Mouse (Mus musculus) gastrocnemius, postnatal 10 days (tissue): ENCODE measurements around the gene Ppp2r5e. TPM values are rescaled to one million over a fixed set of nuclear protein-coding genes. Genes with fewer than 3 reads are reported as not detected.
"Not testable (repeated sequence)": the region's sequence is repeated elsewhere in the genome, so short reads cannot be mapped to it uniquely, and the experiment has no call there.

Source experiments
- DNase-seq: peaks from one replicate; pipeline ENCODE4 v3.0.0; 2021; ENCODE audit warnings: mixed read lengths
- total RNA-seq, 2 experiments: library from RNA; stranded (reverse); gene quantifications; 2 replicates each; pipeline ENCODE4 v1.2.3; 2021

Ppp2r5e gene
- total RNA-seq, 2 experiments from 2014 or later, result 28.6 to 32.0 TPM

DNA sequence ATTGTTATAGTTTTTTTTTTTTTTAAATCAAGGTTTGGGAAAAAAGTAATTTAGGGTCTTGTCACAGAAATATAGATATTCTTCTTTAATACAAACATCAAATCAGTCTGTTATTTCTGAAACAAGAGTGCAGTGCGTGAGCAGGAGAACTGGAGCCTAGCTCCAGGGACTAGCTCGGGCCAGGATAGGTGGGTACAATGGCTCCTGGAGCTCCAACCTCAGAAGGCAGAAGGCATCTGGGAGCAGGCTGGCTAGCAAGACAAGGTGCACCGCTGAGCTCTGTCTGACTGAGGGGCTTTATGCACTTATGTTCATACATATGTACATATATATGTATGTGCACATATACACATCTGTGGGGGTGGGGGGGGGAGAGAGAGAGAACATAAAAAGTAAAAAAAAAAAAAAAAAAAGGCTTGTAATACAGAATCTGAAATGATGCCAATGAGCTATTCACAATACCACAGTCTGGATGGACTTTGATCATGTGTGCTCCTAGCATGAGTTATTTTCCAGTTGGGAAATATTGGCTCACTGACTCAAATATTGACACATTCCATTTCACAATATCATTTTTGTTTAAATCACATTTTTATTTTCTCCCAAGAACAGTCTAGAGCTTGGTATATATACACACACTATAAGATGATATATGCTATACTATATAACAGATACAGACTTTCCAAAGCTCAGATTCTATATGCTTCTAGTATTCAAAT lies 109.3 kb downstream of the Ppp2r5e start:
- DNase-seq, result no peak

DNA sequence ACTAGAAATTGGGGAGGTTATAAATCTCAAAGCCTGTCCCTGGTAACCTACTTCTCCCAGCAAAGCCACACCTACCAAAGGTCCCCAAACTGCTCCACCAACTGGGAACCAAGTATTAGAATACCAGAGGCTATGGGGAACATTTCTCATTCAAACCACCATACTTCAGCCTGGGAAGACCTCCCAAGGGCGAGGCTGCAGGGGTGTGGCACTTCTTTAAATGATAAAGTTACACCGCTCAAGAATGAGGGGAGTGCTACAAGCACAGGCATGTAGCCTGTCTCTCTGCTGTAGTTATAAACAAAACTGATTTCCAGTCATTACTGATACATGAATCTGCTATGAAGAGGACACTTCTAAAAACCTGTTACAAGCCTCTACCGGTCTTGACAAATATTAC lies 113.3 kb downstream of the Ppp2r5e start:
- no peak for DNase-seq

DNA sequence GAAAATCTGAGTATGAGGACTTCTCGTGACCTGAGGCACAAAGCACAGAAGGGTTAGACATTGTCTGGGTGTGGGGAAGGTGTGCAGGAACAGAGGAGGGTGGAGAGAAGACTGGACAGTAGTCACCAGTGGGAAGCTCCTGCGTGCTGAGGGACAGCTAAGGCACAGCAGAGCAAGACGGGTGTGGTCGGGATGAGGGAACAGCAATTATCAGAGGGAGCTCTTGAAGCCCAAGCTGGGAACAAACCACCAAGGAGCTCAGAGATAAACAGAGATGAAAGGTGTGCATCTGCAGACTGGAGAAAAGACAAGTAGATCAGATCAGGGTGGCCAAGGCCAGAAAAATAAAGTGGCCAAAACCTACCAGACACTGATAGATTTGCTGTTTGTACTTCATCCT lies 114.0 kb downstream of the Ppp2r5e start:
- no peak for DNase-seq

DNA sequence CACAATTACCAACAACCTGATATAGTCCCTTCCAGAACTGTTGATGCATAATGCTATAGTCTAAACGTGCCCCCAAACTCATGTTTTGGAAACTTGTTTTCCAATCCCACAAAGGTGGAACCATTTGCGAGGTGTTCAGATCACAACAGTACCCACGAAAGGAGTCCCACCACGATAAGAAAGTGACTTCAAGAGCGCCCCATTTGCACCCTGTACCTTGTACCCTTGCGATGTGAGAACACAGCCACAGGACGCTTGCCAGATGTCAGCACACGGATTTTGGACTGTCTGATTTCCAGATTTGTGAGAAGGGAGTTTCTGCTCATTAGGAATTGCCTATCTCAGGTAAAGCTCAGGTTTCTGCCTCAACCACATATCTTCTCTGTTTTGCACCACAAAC lies 116.0 kb downstream of the Ppp2r5e start:
- DNase-seq, result no peak

DNA sequence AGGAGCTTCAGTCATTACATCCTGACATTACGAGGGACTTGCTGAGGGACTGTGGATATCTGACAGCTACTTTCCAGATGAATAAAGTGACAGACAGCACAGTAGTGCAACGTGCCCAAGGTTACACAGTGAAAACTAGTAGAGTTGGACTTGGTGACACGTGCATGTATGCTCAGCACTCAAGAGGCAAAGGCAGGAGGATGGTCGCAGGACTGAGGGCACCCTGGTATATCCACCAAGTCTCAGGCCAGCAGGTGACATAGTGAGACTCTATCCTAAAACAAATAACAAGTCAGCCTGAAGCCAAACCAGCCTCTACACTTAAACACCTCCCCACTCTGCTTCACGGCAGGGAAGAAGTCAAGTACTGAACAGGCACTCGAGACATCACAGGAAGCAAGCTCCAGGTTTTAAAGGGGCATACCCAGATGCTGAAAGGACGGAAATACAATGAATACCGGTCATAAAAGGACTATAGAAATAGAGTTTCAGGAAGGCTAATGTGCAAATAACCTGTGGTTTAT lies 116.6 kb downstream of the Ppp2r5e start:
- DNase-seq, result no peak

DNA sequence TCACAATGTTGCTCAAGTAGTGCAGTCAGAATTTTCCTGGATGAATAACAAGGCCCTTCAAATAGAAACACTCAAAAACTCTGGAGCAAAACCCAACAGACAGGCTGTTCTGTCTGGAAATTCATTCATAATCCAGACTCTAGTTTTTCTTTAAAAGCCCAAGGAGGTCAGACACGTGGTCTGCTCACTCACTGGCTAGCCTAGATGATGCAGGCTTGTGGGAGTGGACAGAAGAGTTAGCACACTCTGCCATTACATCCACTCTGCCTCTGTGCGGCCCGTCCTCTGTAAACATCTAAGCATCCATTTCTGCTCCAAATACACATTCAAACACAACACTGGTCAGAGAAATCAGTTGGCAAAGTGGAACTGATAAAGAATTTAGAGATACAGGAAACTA lies 117.4 kb downstream of the Ppp2r5e start:
- no peak for DNase-seq

DNA sequence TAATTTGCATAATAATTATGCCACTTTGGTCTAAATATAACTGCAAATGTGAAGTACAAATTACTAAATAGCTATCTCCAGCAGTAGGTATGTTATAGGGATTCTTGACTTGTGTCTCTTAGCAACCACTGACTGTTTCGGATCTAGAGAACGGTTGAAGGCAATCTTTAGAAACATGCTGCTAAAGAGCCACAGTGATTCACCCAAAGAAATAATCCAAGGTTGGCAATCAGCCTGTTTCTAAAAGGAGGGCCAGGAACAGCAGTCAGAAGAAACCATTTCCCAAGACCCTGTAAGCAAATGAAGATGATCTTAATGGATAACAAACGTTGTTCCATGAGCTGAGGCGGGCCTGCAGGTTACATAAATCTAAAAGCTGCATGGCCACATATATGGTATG lies 117.9 kb downstream of the Ppp2r5e start:
- DNase-seq, result no peak

DNA sequence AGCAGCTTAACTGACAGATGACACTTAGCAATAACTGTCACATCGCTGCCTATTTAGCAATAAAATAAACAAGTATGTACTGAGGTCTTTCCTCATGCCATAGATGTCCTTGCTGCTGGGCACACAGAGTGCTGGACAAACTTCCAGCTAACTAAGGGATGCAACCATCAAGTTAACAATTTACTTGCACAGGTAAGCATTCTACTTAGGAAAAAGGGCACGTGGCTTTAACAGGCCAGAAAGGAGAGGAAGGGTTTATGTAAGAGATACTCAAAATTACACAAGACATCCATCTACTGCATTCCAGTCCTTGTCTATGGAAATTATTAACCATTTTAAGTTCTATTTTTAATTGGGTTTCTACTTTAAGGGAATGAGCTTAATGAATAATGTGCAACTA lies 123.0 kb downstream of the Ppp2r5e start:
- DNase-seq, result no peak

DNA sequence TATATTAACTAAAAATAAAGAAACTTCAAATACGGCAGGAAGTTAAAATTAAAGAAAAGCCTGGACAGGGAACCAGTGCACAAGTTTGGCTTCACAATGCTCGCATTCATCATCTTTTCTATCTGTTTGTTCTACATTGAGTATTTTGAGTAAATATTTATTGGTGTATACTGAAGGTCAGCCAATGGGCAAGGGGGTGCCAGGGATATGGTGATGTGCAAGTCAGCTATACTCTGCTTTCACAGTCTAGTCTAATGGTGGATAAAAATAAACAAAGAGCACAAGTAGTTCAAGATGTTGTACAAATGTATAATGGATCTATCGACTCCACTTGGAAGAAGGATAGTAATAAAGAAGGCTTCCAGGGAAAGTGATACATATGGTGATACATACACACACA lies 123.9 kb downstream of the Ppp2r5e start:
- no peak for DNase-seq

DNA sequence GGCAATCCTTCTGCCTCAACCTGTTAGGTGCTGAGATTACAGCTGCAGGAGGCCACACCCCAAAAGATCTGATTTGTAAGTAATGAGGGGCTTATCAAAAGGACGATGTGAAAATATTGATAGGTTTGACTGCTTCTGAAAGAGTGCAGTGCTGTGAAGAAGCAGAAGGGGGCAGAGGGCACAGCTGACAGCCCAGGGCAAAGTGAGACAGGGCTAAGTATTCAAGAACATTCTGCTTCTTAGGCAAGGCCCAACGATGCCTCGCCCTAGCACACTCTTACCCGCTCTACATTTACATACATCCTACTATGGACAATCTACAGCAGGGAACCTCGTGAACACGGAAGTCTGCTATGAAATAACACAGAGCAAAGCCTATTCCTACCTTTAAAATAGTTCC lies 128.2 kb downstream of the Ppp2r5e start:
- no peak for DNase-seq

DNA sequence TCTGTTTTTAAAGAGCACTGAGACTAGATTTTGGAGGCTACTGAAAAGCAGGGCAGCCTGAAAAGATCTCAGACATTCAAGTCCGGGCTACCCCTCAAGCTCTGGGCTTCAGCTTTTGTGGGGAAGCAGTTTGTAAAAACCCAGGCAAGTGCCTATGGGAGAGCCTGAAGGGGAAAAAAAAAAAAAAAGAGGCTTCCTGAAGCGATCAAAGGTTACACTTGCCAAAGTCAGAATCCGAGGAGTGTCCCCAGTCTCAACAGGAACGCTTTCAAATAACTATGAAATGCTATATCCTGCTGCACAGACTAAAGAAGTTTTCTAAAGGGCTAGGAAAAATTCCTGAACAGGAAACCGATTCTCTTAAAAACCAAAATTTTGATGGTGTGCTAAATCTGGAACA lies 128.9 kb downstream of the Ppp2r5e start:
- DNase-seq, result no peak

DNA sequence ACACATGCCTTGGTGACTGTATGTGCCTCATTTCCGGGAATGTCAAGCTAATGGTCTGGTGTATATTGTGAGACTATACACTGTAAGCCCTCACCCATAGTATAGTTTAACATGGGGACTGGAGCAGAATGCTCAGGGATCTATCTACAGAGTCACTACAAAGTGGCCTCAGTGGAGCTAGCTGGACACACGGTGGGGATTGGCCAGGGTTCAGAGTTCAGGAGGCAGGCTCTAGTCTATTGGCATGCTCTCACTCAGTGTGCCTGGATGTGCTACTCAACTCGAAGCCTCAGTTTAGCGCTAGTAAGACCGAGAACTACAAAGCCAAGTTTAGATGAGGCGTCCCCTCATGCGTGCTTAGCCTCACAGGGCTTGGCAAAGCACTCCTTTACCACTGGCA lies 129.8 kb downstream of the Ppp2r5e start:
- no peak for DNase-seq

DNA sequence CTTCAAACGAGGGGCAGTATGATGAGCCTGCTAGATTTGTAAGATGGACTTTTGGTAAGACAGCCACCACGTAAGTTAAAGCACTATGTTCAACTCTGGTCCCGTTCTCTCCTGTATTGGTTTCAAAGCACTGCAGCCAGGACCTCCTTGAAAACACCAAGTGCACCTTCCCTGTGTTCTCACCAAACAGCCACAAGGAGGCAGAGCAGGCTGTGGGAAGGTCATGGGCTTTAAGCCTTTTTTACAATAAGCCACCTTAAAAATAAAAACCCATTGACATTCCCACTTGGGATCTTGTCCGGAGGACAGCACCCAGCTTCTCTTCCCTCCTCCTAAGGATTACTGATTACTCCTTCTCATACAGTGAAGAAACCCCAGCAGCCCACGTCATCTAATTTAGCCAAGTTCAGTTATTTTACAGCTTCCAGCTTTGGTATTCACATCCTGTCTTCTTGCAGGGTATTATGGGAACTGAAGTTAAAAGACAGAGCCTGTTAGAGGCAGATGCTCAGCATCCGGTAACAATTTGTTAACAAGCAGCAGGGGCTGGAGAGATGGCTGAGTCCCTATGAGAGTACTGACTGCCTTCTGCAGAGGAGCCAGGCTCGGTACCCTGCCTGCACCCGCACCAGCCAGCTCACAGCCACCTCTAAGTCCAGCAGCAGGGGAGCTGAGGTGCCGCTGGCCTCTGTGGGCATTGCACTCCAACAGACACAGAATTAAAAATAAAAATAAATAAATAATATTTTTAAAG lies 131.9 kb downstream of the Ppp2r5e start:
- DNase-seq, result peak; percentile 25

DNA sequence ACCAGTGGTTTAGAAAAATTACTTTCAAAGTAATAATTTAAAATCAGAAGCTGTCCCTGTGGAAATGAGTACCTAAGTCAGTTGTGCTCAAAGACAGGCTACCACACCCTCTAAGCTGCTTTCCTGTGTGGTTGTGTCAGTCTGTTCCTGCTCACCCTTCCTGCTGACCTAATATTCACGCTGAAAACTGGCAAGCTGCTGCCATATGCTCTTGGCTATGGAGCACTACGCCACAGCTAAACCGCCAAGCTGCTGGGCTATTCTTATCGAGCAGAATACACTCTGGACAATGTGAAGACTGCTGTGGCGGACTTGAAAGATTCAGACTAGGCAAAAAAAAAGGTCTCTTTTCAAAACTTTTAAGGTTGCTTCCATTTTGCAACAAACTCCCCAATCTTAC lies 135.5 kb downstream of the Ppp2r5e start:
- DNase-seq, result no peak

DNA sequence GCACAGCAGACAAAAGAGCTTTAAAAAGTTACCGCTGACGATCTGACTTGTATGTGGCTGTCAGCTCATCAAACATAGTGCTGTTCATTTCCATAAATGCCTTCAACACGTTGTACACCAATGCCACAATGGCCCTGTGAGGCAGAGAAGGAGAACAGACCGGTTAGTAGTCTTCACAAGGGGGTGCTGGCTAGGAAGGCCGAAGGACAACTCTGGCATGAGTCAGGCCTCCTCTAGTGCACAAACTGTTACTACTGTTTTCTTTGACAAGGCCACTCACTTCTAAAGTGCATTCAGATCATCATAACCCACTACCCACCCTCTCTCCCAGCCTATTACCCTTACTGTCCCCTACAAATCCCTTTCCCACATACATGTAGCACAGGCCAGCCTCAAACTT lies 136.4 kb downstream of the Ppp2r5e start:
- no peak for DNase-seq

DNA sequence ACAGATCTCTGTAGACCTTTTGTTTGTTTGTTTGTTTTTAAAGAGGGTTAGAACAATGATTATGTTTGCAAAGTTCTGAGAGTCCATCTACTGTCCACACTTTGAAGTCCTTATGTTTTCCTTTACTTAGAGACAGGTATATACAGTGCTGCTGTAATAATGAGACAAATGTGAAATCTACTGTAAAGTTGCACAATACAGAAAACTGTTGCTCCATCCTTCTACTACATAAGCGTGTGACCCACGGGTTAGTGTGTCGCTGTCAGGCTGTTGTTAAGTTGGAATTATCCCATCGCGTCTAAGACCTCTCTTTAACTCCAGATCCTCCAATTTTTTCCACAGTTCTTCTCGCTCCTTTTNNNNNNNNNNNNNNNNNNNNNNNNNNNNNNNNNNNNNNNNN lies 142.6 kb downstream of the Ppp2r5e start:
- no peak for DNase-seq

DNA sequence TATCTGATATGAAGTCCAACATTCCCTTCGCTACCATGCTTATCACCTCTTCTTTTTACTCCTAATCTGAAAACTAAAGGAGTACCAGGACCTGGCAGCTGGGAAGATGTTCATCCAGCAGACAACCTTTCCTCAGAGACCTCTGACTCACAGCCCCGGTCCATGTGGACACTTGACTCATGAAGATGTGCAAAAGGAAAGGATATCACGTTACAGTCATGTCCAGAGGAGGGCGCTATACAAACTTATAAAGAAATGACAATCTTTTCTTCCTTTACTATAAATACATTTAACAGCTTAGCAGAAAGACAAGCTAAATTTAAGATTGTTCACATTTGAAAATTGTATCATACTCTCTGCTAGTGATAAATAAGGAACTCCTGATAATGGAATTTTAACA lies 143.0 kb downstream of the Ppp2r5e start:
- DNase-seq, result no peak

DNA sequence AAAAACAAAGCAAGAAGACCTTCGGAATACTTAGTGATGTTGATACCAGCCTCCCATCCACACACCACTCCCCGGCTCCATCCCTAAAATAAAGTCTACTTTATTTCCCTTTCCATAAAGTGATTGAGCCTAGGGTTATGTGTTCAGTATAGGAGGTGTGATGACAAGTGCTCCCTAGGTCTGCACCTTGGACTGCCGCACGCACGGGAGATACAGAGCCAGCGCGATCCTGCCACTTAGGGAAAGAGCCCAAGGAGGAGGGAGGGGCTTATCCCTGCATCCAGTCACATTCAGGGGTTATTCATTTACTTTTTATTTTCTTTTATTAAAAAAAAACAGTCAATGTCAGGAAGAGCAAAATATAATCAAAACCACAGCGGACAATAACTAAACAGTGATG lies 145.5 kb downstream of the Ppp2r5e start:
- no peak for DNase-seq

DNA sequence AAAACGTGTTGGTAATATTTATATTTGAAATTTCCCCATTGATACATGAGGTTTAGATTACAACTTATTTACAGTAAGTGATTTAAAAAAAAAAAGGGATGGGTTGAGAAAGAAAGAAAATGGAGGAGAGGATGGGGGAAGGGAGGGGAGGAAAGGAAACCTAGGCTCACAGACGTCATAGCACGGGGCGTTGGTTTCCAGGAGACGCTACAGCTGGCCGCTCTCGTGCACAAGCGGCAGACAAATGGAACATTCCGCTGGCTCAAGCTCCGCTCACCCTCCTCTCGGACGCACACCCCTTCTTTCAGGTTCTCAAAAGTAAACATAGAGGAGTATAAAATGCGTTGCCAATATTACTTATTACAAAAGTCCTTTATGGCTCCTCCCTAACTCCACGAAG lies 146.0 kb downstream of the Ppp2r5e start:
- no peak for DNase-seq

DNA sequence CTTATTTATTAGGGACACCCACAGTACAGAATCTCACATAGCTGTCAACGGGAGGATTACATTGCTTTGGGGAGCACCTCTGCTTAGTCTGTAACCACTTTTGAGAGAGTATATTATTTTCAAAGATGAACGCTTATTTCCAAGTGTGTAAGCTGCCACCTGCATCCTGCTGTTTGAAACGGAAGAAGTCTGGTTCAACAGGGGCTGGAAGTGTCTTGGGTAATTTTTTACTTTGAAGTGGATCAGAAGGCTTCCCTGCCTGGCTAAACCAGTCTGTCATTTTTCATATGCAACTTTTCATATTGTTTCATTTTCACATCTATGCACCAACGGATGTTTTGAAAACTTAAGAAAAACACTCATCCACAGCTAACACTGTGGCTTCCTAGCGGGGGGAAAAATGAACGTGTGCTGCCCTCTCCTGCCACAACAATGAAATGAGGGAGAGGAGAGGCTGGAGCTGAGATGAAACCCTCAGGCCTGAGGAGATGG lies 146.5 kb downstream of the Ppp2r5e start:
- no peak for DNase-seq

DNA sequence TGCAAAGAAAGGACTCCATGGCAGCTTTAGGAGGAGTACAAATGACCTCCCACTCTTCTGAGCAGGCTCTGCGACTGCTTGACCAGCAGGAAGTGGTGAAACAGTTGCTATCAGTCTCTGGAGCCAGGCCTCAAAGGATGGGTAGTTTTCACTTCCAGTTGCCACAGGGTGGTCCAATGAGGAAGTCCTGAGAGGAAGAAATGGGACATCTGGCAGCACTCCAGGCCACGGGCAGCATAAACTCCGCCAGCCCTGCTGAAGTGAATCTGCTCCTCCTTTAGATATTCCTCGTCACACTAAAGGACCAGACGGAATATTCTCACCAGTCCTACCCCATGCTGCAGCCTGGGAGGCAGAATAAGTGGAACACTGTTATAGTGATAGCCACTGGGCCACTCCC lies 147.1 kb downstream of the Ppp2r5e start:
- DNase-seq, result peak; percentile 37

DNA sequence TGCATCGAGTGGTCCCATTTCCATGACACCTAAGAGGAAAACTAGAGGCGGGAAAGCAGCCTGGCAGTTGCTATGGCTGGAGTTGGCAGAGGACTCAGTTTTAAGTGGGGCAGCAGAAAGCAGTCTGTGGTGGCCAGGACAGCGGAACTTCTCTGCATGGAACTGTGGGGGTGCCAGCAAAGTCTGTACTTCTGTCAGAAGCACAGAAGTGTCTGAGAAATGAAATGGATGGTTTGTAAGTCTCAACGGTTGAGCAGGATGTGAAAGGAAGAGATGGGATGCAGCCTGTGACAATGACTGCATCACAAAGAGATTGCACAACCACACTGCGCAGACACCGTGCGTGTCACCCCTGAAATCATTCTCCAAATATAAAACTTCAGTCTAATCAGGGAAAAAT lies 149.8 kb downstream of the Ppp2r5e start:
- no peak for DNase-seq

DNA sequence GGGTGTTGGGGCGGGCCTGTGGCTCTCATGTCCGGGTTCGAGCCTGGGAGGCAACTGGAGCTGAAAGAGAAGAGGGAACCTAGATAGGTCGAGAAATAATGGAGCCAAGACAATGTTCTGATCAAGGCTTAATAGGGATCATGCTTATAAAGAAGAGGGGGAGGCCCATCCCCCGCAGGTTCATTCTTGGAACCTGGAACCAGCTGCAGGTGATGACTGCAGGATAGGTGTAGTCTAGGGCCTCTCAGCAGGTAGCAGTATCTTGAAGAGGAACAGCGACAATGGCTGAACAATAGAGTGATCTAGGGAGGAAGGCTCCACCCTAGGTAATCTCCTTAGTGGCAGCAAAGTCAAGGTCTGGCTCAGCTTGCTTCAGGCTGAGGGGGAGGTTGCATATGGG lies 163.6 kb downstream of the Ppp2r5e start:
- DNase-seq, result not testable (repeated sequence)
